Mouse (Mus musculus) kidney, adult 11 months (tissue): ENCODE results near the gene Dnajc2.

Source experiments
- DNase-seq: peaks from one replicate; pipeline ENCODE4 v3.0.0; 2022

The Dnajc2 gene

DNA sequence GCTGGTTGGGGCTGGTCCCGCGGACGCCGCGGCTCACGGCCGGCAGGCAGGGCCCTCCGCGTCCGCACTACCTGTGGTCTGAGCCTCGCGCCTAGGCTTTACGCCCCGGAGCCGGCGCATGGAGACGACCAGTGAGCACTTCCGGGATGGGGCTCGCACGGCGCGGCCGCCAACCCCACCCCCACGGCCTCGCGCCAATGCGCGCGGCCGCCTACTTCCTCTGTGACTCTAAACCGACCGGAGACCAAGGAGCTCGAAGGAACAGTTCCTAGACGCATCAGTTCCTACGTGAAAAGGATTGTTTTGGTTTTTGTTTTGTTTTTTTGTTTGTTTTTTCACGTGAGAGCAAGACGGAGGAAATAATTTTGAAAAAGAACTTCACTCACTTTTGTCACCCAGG, at the start of gene Dnajc2, which contains the start of gene Psmc2:
TSS of gene Dnajc2 (minus strand) at position 199 of the 400 bp plus-strand sequence.
TSS of gene Psmc2 (plus strand) at position 231 of the 400 bp plus-strand sequence.
- DNase-seq = peak; percentile 89

DNA sequence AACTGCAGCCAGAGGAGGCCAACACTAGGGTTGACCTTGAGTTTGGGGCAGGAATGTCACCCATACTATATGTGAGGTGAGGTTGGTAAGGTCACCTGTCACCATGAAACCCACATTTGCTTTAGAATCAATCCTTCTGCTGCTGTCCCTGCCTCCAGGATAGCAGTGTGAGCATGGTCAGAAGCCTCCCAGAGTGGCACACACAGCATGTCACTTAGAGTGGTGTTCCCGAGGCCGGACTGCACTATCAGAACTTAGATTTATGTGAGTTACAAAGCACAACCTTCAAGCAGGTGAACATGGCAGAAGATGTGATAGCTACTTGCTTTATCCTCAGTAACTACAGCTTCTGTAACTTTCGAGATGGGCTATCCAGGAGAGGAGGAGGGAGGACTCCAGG, 46.7 kb upstream of the Dnajc2 start:
- no peak for DNase-seq

DNA sequence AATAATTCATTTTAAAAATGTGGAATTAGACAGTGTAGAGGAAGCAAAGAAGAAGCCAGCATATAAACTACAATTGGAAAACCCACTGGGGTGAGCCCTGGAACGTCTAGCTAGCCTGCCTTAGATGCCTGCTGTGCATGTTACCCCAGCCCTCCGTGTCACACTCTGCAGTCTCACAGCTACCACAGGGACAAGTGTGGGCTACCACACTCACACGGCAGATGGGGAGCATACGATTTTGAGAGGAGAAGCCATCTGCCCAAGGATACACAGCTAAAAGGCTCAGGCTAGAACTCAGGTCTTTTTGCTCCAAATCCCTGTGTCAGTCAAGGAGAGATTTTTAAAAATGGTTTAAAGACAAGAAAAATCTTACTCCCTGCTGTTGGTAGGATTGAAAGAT, 43.8 kb upstream of the Dnajc2 start:
- DNase-seq = no peak

- DNase-seq = no peak
Measured at GRCm38 (mm10) chr5:21827643-21828042, 42.6 kb upstream of the Dnajc2 start.

GRCm38 (mm10) chr5:21826370-21826769, 41.3 kb upstream of the Dnajc2 start:
- DNase-seq = no peak

DNA sequence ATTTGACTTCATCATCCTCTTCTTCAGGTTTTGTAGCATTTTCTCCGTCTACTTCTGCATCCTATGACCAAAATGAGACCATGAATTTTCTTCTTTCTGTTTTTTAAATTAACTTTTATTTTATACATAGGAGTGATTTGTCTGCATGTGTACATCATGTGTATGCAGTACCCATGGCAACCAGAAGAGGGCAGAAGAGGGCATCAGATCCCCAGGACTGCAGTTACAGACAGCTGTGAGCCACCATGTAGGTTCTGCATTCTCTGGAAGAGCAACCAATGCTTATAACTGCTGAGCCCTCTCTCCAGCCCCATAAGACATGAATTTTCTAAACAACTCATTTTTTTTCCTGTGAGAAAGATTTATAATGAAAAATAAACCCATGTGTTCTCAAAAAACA, 28.9 kb upstream of the Dnajc2 start:
- DNase-seq = no peak

DNA sequence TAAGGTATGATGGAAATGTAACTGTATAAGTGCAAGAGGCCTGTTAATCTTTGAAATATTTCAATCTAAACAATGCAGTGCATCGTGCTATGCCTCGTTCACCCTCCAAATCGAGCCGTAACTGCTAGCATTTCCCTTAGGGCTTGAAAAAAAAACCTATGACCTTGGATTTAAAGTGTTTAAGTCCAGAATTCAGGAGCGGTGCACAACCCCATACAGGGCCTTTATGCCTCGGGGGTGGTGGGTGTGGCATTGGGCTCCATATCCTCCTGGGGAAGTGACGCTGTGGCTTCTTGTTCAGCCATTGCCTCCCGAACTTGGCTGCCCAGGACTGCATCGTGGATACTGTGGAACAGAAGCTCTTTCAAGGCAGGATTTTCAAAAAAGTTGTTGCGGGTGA, 25.9 kb upstream of the Dnajc2 start:
- no peak for DNase-seq

DNA sequence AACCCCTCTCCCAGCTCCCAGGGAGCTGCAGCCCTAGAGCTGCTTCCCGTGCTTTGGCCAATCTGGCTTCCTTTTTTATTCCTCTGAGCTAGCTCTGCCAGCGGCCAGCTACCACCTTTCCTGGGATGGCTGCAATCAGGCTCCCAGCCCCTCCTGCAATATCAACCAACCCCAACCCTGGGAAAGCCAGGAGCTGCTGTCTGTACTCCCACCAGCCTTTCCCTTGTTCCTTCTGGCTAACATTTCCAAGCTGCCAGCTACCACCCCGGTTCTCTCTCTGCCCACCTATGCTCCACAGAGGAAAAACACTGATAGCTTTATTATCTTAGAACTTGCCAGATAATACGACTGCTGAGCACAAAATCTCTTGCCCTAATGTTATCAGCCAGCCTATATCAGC, 19.8 kb upstream of the Dnajc2 start:
- no peak for DNase-seq

DNA sequence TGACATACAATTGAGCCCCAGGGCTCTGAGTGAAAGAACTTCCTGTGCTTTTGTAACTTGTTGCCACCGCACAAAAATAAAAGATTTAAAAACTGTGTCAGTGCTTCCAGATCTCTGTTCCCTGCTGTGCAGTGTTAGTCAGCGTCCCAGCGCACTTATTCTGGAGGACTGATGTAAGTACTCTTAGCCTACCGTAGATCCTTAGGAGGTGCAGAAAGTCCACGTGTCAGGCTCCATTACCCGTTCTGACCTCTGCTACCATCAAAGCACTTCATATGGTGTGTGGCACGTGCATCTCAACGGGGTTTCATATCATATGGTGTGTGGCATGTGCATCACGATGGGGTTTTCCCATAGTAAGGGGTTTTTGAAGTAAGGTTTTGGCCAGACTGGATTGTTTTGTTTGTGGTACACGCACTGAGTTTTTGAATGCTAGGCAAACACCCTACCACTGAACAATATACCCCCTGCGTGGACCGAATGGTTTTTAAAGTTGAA, 18.7 kb upstream of the Dnajc2 start:
- DNase-seq = no peak

DNA sequence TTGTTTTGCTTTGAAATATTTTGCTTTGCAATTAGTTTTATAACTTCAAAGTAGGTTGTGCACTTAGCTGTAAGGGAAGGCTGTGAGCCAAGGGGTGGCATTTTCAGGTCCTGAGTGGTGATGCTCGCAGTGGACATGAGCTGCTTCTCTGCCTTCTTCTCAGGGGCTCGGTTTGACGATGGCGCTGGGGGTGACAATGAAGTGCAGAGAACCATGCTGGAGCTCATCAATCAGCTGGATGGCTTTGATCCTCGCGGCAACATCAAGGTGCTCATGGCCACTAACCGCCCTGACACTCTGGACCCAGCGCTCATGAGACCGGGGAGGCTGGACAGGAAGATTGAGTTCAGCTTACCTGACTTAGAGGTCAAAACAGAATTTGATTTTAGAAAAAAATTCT, 17.9 kb upstream of the Dnajc2 start:
- no peak for DNase-seq

DNA sequence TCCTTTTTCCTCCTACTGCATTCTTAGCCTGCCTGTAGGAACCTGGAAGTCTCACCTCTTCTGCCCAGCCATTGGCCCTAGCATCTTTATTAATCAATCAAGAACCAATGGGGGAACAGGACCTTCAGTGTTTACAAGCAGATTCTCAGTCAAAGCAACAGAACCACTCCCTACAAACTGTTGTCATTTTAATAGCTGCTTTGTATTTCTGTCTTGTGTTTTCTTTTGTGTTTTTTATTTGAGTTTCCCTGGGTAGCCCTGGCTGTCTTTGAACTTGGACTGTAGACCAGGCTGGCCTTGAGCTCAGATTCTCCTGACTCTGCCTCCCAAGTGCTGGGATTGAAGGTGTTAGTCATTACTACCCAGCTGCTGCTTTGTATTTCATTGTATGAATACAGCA, 7.1 kb upstream of the Dnajc2 start:
- DNase-seq = no peak

DNA sequence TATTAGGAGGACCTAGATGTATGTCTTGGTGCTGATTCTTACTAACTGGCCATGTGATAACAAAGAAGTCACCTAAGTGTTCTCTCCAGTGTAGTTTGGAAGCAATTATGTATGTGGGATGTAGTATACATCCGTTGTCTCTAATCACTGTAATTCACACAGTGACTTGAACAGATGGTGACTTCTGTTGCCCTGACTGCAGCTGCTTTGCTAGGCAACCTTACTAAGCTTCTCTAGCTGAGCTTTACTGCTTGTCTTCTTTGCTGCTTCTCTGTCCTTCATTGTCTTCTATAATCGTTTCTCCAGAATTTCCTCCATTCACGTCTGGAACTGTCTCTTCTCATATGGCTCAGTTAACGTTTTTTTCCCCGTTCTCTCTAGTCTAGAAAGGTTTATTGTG, 4.0 kb upstream of the Dnajc2 start:
- no peak for DNase-seq

DNA sequence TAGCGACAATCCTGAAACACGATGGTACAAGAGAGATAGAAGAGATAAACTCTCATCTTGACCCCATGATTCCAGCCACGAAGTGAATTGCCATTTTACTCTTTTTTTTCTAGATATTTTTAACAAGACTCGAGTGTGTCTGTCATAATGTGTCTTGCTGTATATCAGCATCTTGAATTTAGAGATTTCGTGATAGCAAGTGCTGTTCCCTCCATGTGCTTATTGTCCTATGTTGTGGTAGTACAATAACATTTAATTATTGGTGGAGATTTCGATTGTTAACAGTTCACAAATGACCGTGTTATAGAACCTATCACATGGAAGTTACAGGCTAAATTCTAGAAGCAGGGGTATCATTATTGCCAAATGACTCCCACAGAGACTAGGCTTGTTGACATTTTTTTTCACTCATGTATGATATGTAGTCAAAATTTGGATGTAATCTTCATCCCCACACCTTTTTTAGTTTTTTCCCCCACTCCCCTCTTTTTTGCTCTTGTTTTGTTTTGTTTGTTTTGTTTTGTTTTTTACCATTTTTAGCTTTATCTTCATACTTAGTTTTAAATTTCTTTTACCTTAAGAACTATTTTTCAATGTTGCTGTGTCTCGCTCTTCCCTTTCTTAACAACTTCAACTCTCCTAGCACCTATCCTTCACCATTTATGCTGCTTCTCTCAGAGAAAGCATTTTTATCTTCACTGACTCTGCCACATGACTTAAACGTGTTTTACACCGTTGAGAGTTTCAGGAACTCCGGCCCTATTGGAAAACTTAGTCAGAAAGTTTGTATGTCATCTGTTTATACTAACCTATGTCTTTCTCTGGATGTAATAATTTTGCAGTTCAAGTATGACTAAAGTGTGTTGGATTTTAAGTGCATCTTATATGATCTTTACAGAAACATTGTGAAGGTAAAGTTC, 2.4 kb upstream of the Dnajc2 start:
- DNase-seq = no peak

GRCm38 (mm10) chr5:21786258-21787185, 1.5 kb upstream of the Dnajc2 start:
- DNase-seq = peak; percentile 87

DNA sequence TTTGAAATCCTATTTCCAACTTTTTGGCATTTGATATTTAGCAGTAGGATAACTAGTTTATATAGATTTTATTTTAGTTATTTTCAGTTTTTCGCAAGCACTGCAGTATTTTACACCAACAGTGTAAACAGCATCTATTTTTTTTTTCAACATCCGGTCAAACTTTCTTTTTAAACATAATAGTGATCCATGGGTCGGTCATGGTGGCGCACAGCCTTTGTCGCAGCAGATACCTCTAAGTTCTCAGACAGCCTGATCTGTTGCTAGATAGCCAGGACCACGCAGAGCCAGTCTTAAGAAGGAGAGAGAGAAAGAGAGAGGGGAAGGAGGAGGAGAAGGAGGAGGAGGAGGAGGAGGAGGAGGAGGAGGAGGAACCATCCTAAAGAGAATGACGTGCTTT, 725 bp upstream of the Dnajc2 start:
- no peak for DNase-seq

- DNase-seq = peak; percentile 8
Measured at GRCm38 (mm10) chr5:21784161-21785052, 644 bp downstream of the Dnajc2 start.

DNA sequence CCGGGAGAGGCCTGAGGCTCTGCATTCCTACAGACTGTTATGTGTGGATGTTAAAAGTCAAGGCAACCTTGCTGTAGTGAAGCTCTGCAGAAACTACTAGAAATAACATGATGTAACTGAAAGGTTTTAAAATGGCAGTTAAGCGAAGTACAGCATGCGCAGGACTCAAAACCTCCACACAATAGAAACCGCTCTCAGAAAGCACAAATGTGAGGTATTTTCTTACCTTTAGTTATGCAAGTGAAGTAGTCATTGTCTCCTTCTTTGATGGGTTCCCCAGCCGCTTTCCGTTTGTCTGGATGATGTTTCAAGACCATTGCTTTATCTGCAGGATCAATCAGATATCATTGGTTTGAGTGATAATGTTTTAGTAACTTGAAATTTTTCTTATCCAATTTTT, 8.6 kb downstream of the Dnajc2 start:
- DNase-seq = no peak

DNA sequence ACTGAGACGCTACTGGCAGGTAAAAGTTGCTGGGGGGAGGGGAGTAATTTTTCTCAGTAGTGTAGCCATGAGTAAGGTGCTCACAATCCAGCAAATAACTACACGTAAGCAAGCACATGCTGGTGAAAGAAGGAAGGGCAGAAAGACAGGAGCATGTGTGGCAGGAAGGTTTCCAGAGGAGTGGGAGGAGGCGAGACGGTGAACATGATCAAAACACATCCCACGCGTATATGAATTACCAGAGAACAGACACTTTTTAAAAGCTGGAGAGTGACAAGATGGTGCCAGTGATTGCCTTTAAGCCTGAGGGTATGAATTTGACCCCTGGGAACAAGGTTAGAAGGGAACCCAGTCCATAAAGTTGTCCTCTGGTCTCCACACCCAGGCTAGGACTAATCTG, 15.2 kb downstream of the Dnajc2 start:
- DNase-seq = no peak

DNA sequence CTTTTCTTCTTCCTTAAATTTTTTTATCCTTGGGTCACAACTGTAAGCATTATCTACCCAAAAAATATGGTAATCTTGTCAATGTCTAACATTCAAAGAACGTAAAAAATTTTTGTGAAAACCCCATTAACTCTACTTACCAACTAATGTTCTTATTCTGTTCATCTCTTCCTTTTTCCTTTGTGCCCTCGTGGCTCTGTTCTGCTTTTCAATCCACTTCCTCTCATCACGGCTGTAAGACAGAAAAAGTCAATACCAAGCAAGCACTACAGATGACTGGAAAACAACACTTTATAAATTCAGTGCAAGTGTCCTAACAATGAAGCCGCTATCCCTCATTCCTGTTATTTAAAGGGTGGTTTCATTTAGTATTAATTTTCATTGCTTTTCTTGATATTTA, 16.5 kb downstream of the Dnajc2 start:
- DNase-seq = no peak

DNA sequence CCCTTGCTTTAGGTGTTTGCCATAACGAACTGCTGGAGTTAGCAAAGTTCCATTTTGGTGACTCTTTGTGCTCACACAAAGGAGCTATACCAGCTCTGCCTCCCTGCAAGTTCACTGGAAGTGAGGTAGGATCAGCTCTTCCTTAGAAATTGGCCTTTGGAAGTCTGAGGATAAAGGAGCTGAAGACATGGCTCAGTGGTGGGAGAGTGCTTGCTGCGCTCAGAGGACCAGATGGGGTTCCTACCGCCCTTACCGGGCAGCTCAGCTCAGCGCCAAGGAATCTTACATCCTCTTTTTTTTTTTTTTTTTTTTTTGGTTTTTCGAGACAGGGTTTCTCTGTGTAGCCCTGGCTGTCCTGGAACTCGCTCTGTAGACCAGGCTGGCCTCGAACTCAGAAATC, 39.1 kb downstream of the Dnajc2 start:
- DNase-seq = no peak

DNA sequence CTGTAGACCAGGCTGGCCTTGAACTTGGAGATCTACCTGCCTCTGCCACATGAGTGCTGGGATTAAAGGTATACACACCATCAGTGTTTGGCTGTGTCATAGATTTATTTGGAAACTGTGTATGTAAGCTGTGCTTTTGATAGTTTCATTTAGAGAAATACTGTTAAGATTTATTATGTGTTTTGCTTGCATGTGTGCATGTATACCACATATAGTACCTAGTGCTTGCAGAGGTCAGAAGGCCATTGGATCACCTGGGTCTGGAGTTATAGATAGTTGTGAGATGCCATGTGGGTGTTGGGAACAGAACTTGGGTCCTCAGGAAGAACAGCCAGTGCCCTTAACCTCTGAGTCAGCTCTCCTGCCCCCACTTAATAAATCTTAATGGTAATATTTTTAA, 40.4 kb downstream of the Dnajc2 start:
- DNase-seq = no peak

GRCm38 (mm10) chr5:21743606-21744005, 41.4 kb downstream of the Dnajc2 start:
- no peak for DNase-seq

GRCm38 (mm10) chr5:21739881-21740280, 45.2 kb downstream of the Dnajc2 start:
- no peak for DNase-seq
